Mouse (Mus musculus): ENCODE data around the gene Klk1b26. TPM values are rescaled to one million over a fixed set of nuclear protein-coding genes. Genes with fewer than 3 reads are reported as not detected.
"Not testable (repeated sequence)": the region's sequence is repeated elsewhere in the genome, so short reads cannot be mapped to it uniquely, and the experiment has no call there.

Klk1b26 gene
- polyA plus RNA-seq (2012; rRNA removed) = not detected in 2 replicates

GRCm38 (mm10) chr7:44011868-44012267 is at the start of gene Klk1b26:
TSS of gene Klk1b26 (plus strand) at chr7:44012168.
- not testable (repeated sequence) for DNase-seq (ENCODE audit: low read depth)

DNA sequence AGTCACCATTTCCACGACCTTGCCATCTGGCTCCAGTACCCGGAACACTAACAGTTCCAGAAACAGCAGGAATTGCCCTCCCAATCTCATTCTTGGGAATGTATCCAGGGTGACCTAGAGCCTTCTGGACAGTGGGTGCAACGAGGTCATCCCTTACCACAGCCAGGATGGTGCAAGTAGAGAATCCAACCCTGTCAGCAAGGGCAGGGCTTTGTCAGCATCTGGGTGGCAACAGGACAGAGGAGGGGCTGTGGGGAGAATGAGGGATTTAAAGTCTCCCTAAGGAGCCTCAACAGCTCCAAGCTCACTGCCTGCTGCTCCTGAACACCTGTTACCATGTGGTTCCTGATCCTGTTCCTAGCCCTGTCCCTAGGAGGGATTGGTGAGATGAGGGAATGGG is 45.5 kb upstream of the Klk1b26 start, which contains the start of gene Klk1b1:
TSS of gene Klk1b1 (plus strand) at position 301 of the 400 bp plus-strand sequence.
- no peak for DNase-seq (ENCODE audit: low read depth)
- TF ChIP-seq CTCF (IDR thresholded peaks at IDR 0.05; ENCODE audit: borderline replicate concordance, extremely low read depth, insufficient read depth, insufficient read length) (no peak), POLR2A (IDR thresholded peaks at IDR 0.05; ENCODE audit: borderline replicate concordance, extremely low read depth, insufficient read depth, insufficient read length, poor library complexity, severe bottlenecking) (no peak)

GRCm38 (mm10) chr7:43967058-43967457 is 44.9 kb upstream of the Klk1b26 start:
- no peak for TF ChIP-seq POLR2A (IDR thresholded peaks at IDR 0.05; ENCODE audit: borderline replicate concordance, extremely low read depth, insufficient read depth, insufficient read length, poor library complexity, severe bottlenecking)
- no peak for TF ChIP-seq CTCF (IDR thresholded peaks at IDR 0.05; ENCODE audit: borderline replicate concordance, extremely low read depth, insufficient read depth, insufficient read length)
- DNase-seq (ENCODE audit: low read depth) = no peak

- TF ChIP-seq CTCF (IDR thresholded peaks at IDR 0.05; ENCODE audit: borderline replicate concordance, extremely low read depth, insufficient read depth, insufficient read length) (no peak), POLR2A (IDR thresholded peaks at IDR 0.05; ENCODE audit: borderline replicate concordance, extremely low read depth, insufficient read depth, insufficient read length, poor library complexity, severe bottlenecking) (no peak)
- no peak for DNase-seq (ENCODE audit: low read depth)
These were observed 44.4 kb upstream of the Klk1b26 start for GRCm38 (mm10) chr7:43967612-43968011.

GRCm38 (mm10) chr7:43975761-43976160 is 36.2 kb upstream of the Klk1b26 start, which contains the start of gene Klk1b9:
TSS of gene Klk1b9 (plus strand) at chr7:43976061.
- DNase-seq (ENCODE audit: low read depth) = not testable (repeated sequence)

DNA sequence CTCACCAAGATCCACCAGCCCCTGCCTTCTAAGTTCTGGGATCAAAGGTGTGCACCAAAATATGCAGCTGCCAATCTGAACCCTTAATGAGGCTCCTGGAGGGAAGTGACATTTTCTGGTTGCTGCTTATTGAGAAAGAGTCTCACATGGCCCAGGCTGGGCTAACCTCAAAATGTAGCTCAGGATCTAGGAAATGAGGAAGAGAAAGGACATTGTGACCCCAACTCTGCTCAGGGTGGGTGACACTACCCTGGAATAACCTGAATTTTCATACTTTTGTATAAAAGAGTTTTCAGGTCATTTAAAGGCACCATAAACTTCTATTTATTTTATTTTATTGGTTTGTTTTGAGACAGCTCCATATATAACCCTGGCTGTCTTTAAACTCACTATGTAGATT is 26.3 kb upstream of the Klk1b26 start:
- no peak for DNase-seq (ENCODE audit: low read depth)
- TF ChIP-seq POLR2A (IDR thresholded peaks at IDR 0.05; ENCODE audit: borderline replicate concordance, extremely low read depth, insufficient read depth, insufficient read length, poor library complexity, severe bottlenecking) = no peak

GRCm38 (mm10) chr7:43994821-43995220 is 17.1 kb upstream of the Klk1b26 start:
- not testable (repeated sequence) for DNase-seq (ENCODE audit: low read depth)

DNA sequence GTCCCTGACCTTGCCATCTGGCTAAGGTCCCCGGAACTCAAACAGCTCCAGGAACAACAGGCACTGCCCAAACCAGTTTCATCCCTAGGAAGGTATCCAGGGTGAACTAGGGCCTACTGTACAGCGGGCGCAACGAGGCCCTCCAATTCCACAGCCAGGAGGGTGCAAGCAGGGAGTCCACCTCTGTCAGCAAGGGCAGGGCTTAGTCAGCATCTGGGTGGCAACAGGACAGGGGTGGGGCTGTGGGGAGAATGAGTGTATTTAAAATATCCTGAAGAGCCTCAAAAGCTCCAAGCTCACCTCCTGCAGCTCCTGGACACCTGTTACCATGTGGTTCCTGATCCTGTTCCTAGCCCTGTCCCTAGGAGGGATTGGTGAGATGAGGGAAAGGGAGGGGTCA is 16.4 kb upstream of the Klk1b26 start, which contains the start of gene Klk1b11:
TSS of gene Klk1b11 (plus strand) at position 301 of the 400 bp plus-strand sequence.
- DNase-seq (ENCODE audit: low read depth) = not testable (repeated sequence)

GRCm38 (mm10) chr7:44004847-44005246 is 7.1 kb upstream of the Klk1b26 start:
- DNase-seq (ENCODE audit: low read depth) = no peak
- TF ChIP-seq POLR2A (IDR thresholded peaks at IDR 0.05; ENCODE audit: borderline replicate concordance, extremely low read depth, insufficient read depth, insufficient read length, poor library complexity, severe bottlenecking) (no peak), CTCF (IDR thresholded peaks at IDR 0.05; ENCODE audit: borderline replicate concordance, extremely low read depth, insufficient read depth, insufficient read length) (no peak)

DNA sequence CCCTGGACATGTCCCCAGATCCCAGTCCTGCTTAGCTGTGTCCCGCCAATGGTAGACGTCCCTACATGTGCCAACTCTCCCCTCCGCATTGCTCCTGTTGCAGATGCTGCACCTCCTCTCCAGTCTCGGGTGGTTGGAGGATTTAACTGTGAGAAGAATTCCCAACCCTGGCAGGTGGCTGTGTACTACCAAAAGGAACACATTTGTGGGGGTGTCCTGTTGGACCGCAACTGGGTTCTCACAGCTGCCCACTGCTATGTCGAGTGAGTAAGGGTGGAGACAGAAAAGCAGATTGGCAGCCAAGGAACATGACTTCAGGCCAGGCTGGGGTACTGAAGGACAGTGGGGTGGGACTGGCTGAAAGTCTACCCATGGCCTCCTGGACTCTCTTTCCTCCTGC is 2.7 kb downstream of the Klk1b26 start:
- not testable (repeated sequence) for DNase-seq (ENCODE audit: low read depth)

DNA sequence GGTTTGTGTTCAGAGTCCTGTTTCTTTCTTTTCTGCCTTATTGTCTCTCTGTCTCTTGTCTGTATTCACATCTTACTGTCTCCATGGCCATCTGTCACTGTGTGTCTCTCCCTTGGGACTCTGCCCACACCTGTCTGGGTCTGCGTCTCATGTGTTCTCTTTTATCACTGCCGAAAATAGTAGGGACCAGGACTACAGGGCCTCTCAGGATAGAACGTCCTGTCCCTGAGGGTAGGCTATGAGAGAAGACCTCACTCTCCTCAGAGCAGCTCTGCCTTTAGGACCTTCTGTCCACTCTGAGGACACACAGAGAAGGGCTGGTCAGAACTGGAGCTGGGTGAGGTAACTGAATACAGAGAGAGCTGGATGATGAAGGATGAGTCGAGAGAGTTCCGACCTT is 3.1 kb downstream of the Klk1b26 start:
- TF ChIP-seq CTCF (IDR thresholded peaks at IDR 0.05; ENCODE audit: borderline replicate concordance, extremely low read depth, insufficient read depth, insufficient read length) = no peak
- no peak for TF ChIP-seq POLR2A (IDR thresholded peaks at IDR 0.05; ENCODE audit: borderline replicate concordance, extremely low read depth, insufficient read depth, insufficient read length, poor library complexity, severe bottlenecking)
- no peak for DNase-seq (ENCODE audit: low read depth)

DNA sequence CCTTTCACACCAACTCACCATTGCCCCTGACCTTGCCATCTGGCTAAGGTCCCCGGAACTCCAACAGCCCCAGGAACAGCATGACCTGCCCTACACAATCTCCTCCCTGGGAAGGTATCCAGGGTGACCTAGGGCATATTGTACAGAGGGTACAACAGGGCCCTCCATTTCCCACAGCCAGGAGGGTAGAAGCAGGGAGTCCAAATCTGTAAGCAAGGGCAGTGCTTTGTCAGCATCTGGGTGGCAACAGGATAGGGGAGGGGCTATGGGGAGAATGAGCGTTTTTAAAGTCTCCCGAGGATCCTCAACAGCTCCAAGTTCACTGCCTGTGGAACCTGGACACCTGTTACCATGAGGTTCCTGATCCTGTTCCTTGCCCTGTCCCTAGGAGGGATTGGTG is 40.0 kb downstream of the Klk1b26 start, which contains the start of gene Klk1b27:
TSS of gene Klk1b27 (plus strand) at position 301 of the 400 bp plus-strand sequence.
- DNase-seq (ENCODE audit: low read depth) = not testable (repeated sequence)

Other genes starting within 250 kb of the Klk1b26 start
- not detected in 2 replicates for gene Klk12, start 243.3 kb upstream of the Klk1b26 start, polyA plus RNA-seq (2012; rRNA removed)
- gene Klk11, start 237.6 kb upstream of the Klk1b26 start, polyA plus RNA-seq (2012; rRNA removed) = 0.35 TPM in 1 of 2 replicates, not detected in the other
- 0.21 and 0.49 TPM in 2 replicates for gene Klk10, start 231.1 kb upstream of the Klk1b26 start, polyA plus RNA-seq (2012; rRNA removed)
- not detected in 2 replicates for gene Klk9, start 220.3 kb upstream of the Klk1b26 start, polyA plus RNA-seq (2012; rRNA removed)
- 3.2 and 4.8 TPM in 2 replicates for gene Klk8, start 214.6 kb upstream of the Klk1b26 start, polyA plus RNA-seq (2012; rRNA removed)
- 0.05 and 0.08 TPM in 2 replicates for gene Klk7, start 200.9 kb upstream of the Klk1b26 start, polyA plus RNA-seq (2012; rRNA removed)
- gene Klk6, start 187.7 kb upstream of the Klk1b26 start, polyA plus RNA-seq (2012; rRNA removed) = not detected in 2 replicates
- not detected in 2 replicates for gene Klk5, start 170.2 kb upstream of the Klk1b26 start, polyA plus RNA-seq (2012; rRNA removed)
- 0.39 and 0.93 TPM in 2 replicates for gene Klk4, start 131.0 kb upstream of the Klk1b26 start, polyA plus RNA-seq (2012; rRNA removed)
- gene Klk15, start 78.4 kb upstream of the Klk1b26 start, polyA plus RNA-seq (2012; rRNA removed) = not detected in 2 replicates
- not detected in 2 replicates for gene Klk1b8, start 61.5 kb upstream of the Klk1b26 start, polyA plus RNA-seq (2012; rRNA removed)
- not detected in 2 replicates for gene Klk1b1, start 45.4 kb upstream of the Klk1b26 start, polyA plus RNA-seq (2012; rRNA removed)
- not detected in 2 replicates for gene Klk1b9, start 36.1 kb upstream of the Klk1b26 start, polyA plus RNA-seq (2012; rRNA removed)
- not detected in 2 replicates for gene Klk1b11, start 16.3 kb upstream of the Klk1b26 start, polyA plus RNA-seq (2012; rRNA removed)
- 0.10 TPM in 2 replicates for gene Klk1b27, start 40.1 kb downstream of the Klk1b26 start, polyA plus RNA-seq (2012; rRNA removed)
- gene Klk1b21, start 90.2 kb downstream of the Klk1b26 start, polyA plus RNA-seq (2012; rRNA removed) = not detected in 2 replicates
- not detected in 2 replicates for gene Klk1b22, start 100.5 kb downstream of the Klk1b26 start, polyA plus RNA-seq (2012; rRNA removed)
- not detected in 2 replicates for gene Klk1b16, start 124.6 kb downstream of the Klk1b26 start, polyA plus RNA-seq (2012; rRNA removed)
- gene Klk1b24, start 176.1 kb downstream of the Klk1b26 start, polyA plus RNA-seq (2012; rRNA removed) = 0.19 TPM in 1 of 2 replicates, not detected in the other
- not detected in 2 replicates for gene Klk1b3, start 186.0 kb downstream of the Klk1b26 start, polyA plus RNA-seq (2012; rRNA removed)
- not detected in 2 replicates for gene Klk1b4, start 195.3 kb downstream of the Klk1b26 start, polyA plus RNA-seq (2012; rRNA removed)
- gene Klk1b5, start 203.8 kb downstream of the Klk1b26 start, polyA plus RNA-seq (2012; rRNA removed) = not detected in 2 replicates
- gene Klk1, start 213.2 kb downstream of the Klk1b26 start, polyA plus RNA-seq (2012; rRNA removed) = 0.16 TPM in 1 of 2 replicates, not detected in the other
- not detected in 2 replicates for gene Gm36864, start 224.0 kb downstream of the Klk1b26 start, polyA plus RNA-seq (2012; rRNA removed)
- gene 1700028J19Rik, start 234.5 kb downstream of the Klk1b26 start, polyA plus RNA-seq (2012; rRNA removed) = 1.5 and 2.1 TPM in 2 replicates
- 270 and 344 TPM in 2 replicates for gene 2410002F23Rik, start 234.6 kb downstream of the Klk1b26 start, polyA plus RNA-seq (2012; rRNA removed)
- not detected in 2 replicates for gene Acp4, start 245.2 kb downstream of the Klk1b26 start, polyA plus RNA-seq (2012; rRNA removed)
- gene Gm15517, start 249.3 kb downstream of the Klk1b26 start, polyA plus RNA-seq (2012; rRNA removed) = 1.0 and 1.2 TPM in 2 replicates

Measured in brain, embryonic 14.5 days (tissue).